9 mouse cellular contexts compared by ENCODE assay signal in the genomic region with DNA sequence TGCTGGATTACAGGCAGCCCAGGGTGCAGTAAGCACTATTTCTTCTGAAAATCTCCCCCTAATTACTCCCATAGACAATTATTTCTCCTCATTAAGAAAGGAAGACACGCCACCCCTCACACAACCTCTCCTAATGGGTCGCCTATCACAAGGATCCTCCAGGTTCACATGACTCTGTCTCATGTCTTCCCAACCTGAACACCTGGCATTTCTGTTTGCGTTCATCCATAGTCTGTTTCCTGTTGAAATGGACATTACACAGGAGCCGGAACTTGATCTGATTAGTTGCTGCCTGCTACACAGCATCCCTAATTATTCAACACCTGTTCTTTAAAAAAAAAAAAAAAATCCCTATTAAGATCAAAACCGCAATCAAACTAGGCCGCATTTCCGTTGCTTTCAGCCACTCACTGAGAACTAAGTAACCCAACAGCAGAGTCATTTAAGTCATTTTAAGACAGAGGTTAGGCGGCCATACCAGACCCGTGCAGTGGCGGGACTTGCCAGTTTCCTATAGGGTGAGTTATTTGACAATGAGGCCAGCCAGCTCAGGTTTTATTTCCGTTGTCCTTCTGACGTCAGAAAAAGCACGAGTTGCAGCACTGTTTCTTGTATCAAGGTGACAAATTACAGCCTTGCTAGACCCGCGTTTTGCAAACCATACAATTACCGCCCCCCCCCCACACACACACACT. TPM values are rescaled to one million over a fixed set of nuclear protein-coding genes. Genes with fewer than 3 reads are reported as not detected.
DNase-seq lines count a peak whose midpoint lies in the region; ATAC-seq and TF ChIP-seq lines count a peak whose summit lies in the region.
"Had no signal": no experiment of that assay in that cellular context is flagged by ENCODE, and none has a peak within 500 bp of the region (broad histone marks: within the 10 kb centered on the region; RNA-seq: fewer than 3 reads in every experiment).

No protein-coding gene starts in this region.

- WGBS in embryonic facial prominence, embryonic 12.5 days: 5% methylated on average over 16 of the region's 16 CpGs
- 7% methylated on average over 16 of the region's 16 CpGs for WGBS in hindbrain, postnatal 0 days

- peak overlapping the region; percentile 90; the same call in 1 of the 2 replicates for H3K9ac ChIP-seq in ES-E14 (ENCODE audit: insufficient read depth, low read depth, low read length, poor library complexity, severe bottlenecking)
- peak overlapping the region; percentile 94 for H3K9ac ChIP-seq in embryonic facial prominence, embryonic 12.5 days
- peak overlapping the region; percentile 95 for H3K9ac ChIP-seq in hindbrain, postnatal 0 days (replicated peaks; ENCODE audit: low read length)

- H3K4me1 ChIP-seq in ES-E14 (ENCODE audit: control insufficient read depth in 2 of 2, insufficient read depth in 2 of 2, low read length in 2 of 2, poor library complexity in 1 of 2): peaks cover 7 to 17% of the 10 kb centered on the region in 2 experiments
- H3K4me1 ChIP-seq in embryonic facial prominence, embryonic 12.5 days: peaks cover 21% of the 10 kb centered on the region
- peaks cover 9% of the 10 kb centered on the region; the same call in 1 of the 2 replicates for H3K4me1 ChIP-seq in hindbrain, postnatal 0 days (ENCODE audit: insufficient read depth, low read length)
- H3K4me1 ChIP-seq in megakaryocyte, embryonic 14.5 days: peaks cover 60% of the 10 kb centered on the region

- no peaks in the 10 kb centered on the region for H3K9me3 ChIP-seq in ES-E14 (ENCODE audit: control insufficient read depth, insufficient read depth, low read depth, low read length)
- no peaks in the 10 kb centered on the region for H3K9me3 ChIP-seq in embryonic facial prominence, embryonic 12.5 days
- H3K9me3 ChIP-seq in hindbrain, postnatal 0 days (ENCODE audit: low read length): no peaks in the 10 kb centered on the region
- 0 out of 2 replicates have a peak, but pooled peaks cover under 1% of the 10 kb centered on the region for H3K9me3 ChIP-seq in megakaryocyte, embryonic 14.5 days

- no peak for ATAC-seq in embryonic facial prominence, embryonic 12.5 days (ENCODE audit: insufficient number of reproducible peaks, insufficient read depth, low FRiP score, low TSS enrichment)
- ATAC-seq in hindbrain, postnatal 0 days: no peak

- DNase-seq in cerebellum, adult 11-12 months: peak; percentile 48
- no peak for DNase-seq in cerebellum, postnatal 4 days (ENCODE audit: low spot score in 2 of 2)
- no peak for DNase-seq in ES-E14 (ENCODE audit: low read depth, low spot score)
- DNase-seq in hindbrain, postnatal 0 days (ENCODE audit: low spot score): peak; percentile 73
- peak; percentile 20 to 32 for DNase-seq in spleen, adult 18-20 months
- no peak for DNase-seq in gastrocnemius, postnatal 14 days

- peaks cover 2% of the 10 kb centered on the region; the same call in 1 of the 2 replicates for H3K36me3 ChIP-seq in ES-E14 (ENCODE audit: control insufficient read depth, insufficient read depth, low read length, poor library complexity, severe bottlenecking)
- peaks cover 7% of the 10 kb centered on the region; the same call in 1 of the 2 replicates for H3K36me3 ChIP-seq in embryonic facial prominence, embryonic 12.5 days
- H3K36me3 ChIP-seq in hindbrain, postnatal 0 days (ENCODE audit: insufficient read depth, low read length): no peaks in the 10 kb centered on the region; the same call in 1 of the 2 replicates
- H3K36me3 ChIP-seq in megakaryocyte, embryonic 14.5 days (replicated peaks; ENCODE audit: low read length): peaks cover 35% of the 10 kb centered on the region

- peak overlapping the region; percentile 79 to 95 for H3K4me3 ChIP-seq in ES-E14 (ENCODE audit: insufficient read depth in 1 of 2, low read depth in 1 of 2, low read length in 2 of 2, poor library complexity in 1 of 2, severe bottlenecking in 1 of 2)
- H3K4me3 ChIP-seq in embryonic facial prominence, embryonic 12.5 days: peak overlapping the region; percentile 76
- peak overlapping the region; percentile 69 for H3K4me3 ChIP-seq in hindbrain, postnatal 0 days (ENCODE audit: low read length)
- peak overlapping the region; percentile 99 for H3K4me3 ChIP-seq in megakaryocyte, embryonic 14.5 days (replicated peaks)

- H3K4me2 ChIP-seq in embryonic facial prominence, embryonic 12.5 days (replicated peaks): peak overlapping the region; percentile 73
- peak overlapping the region; percentile 94 for H3K4me2 ChIP-seq in hindbrain, postnatal 0 days (ENCODE audit: low read depth, low read length)

- TF ChIP-seq CTCF in hindbrain, postnatal 0 days (IDR thresholded peaks at IDR 0.05; ENCODE audit: low read depth): no peak

- intact Hi-C loops in gastrocnemius, postnatal 14 days (cut with DNase I; ENCODE audit: low total_unique reads): no loop called here

- no peaks in the 10 kb centered on the region for H3K27me3 ChIP-seq in embryonic facial prominence, embryonic 12.5 days
- H3K27me3 ChIP-seq in hindbrain, postnatal 0 days (ENCODE audit: insufficient read depth, low read length): no peaks in the 10 kb centered on the region
- no peaks in the 10 kb centered on the region for H3K27me3 ChIP-seq in megakaryocyte, embryonic 14.5 days (replicated peaks)

- H3K27ac ChIP-seq in ES-E14 (ENCODE audit: insufficient read depth, low read depth, low read length, poor library complexity, severe bottlenecking): no peak overlapping the region
- peak overlapping the region; percentile 98 for H3K27ac ChIP-seq in embryonic facial prominence, embryonic 12.5 days
- peak overlapping the region; percentile 100 for H3K27ac ChIP-seq in hindbrain, postnatal 0 days

- in situ Hi-C loops in ES-E14 (cut with MboI; ENCODE audit: low sequenced_read_pairs in 2 of 2, unreplicated experiment in 2 of 2): no loop called here

TF ChIP-seq in ES-E14, 5 proteins besides CTCF, POLR2A, EP300 and RAD21:
- TF ChIP-seq ZNF384 (IDR thresholded peaks at IDR 0.05; ENCODE audit: low read depth, low read length): no peak
- no peak for TF ChIP-seq HCFC1 (IDR thresholded peaks at IDR 0.05; ENCODE audit: borderline replicate concordance, insufficient read depth, low read length)
- no peak for TF ChIP-seq CHD2 (IDR thresholded peaks at IDR 0.05; ENCODE audit: low read depth, low read length)
- no peak for TF ChIP-seq MAFK (IDR thresholded peaks at IDR 0.05; ENCODE audit: insufficient read depth, low read depth, low read length)

RNA-seq across cellular contexts. Expression of gene Slc38a1, which starts 2.3 kb away (rescaled TPM):
- total RNA-seq in ES-E14 (2012; rRNA removed): 95.6 and 99.8 TPM in 2 replicates
- 89.6 and 93.6 TPM in 2 replicates for polyA plus RNA-seq in embryonic facial prominence, embryonic 12.5 days (2016; fragmentation: Nextera tagmentation; extraction: Ambion mirVana)
- total RNA-seq in hindbrain, postnatal 0 days (2014; rRNA removed): 82.6 and 89.1 TPM in 2 replicates
- 109 and 115 TPM in 2 replicates for polyA plus RNA-seq in hindbrain, postnatal 0 days (2015; fragmentation: Nextera tagmentation; extraction: Ambion mirVana)
- polyA plus RNA-seq in megakaryocyte, embryonic 14.5 days (2012; ENCODE audit: insufficient read depth, low replicate concordance): 22.9 and 64.1 TPM in 2 replicates
- 1 to 10 TPM; 3.1 to 4.1 TPM for total RNA-seq in gastrocnemius, postnatal 14 days (2021)
- total RNA-seq: MEL had no signal

RNA-seq across cellular contexts. Expression of gene Slc38a2, which starts 59.1 kb away (rescaled TPM):
- 262 and 326 TPM in 2 replicates for total RNA-seq in ES-E14 (2012; rRNA removed)
- polyA plus RNA-seq in embryonic facial prominence, embryonic 12.5 days (2016; fragmentation: Nextera tagmentation; extraction: Ambion mirVana): 175 and 179 TPM in 2 replicates
- total RNA-seq in hindbrain, postnatal 0 days (2014; rRNA removed): 82.1 and 85.3 TPM in 2 replicates
- polyA plus RNA-seq in hindbrain, postnatal 0 days (2015; fragmentation: Nextera tagmentation; extraction: Ambion mirVana): 72.4 and 74.4 TPM in 2 replicates
- 4.2 and 5.6 TPM in 2 replicates for polyA plus RNA-seq in megakaryocyte, embryonic 14.5 days (2012; ENCODE audit: insufficient read depth, low replicate concordance)
- 100 to 1,000 TPM in 1 of 2 experiments, 10 to 100 TPM in 1; 73.6 to 103 TPM for total RNA-seq in gastrocnemius, postnatal 14 days (2021)

Comparison
In these comparisons a context has a peak if more than half of its experiments do, and no peak if none do; other contexts are left out.
1. DNase-seq: peak in cerebellum, adult 11-12 months (single experiment), hindbrain, postnatal 0 days (single experiment) and spleen, adult 18-20 months (2 of 2); none in cerebellum, postnatal 4 days (0 of 2), ES-E14 (single experiment) and gastrocnemius, postnatal 14 days (single experiment).
2. RNA of gene Slc38a1, which starts 2.3 kb away (total RNA-seq): 95.6 to 99.8 TPM in ES-E14 and 82.6 to 89.1 TPM in hindbrain, postnatal 0 days; 3.1 to 4.1 TPM in gastrocnemius, postnatal 14 days; every median in the first group is over 10 times any median in the second.
3. Peak in every context shown above with its lines, with median percentiles within 50 percentile points of each other: H3K4me3 ChIP-seq and H3K9ac ChIP-seq.